Mouse (Mus musculus): ENCODE data around the gene Umad1. TPM values are rescaled to one million over a fixed set of nuclear protein-coding genes. Genes with fewer than 3 reads are reported as not detected.

Umad1 gene
- polyA plus RNA-seq, 2 experiments, result 10.7 to 16.6 TPM

- TF ChIP-seq POLR2A (IDR thresholded peaks at IDR 0.05; ENCODE audit: borderline replicate concordance, extremely low read depth, insufficient read depth, insufficient read length), result no peak
- Histone ChIP-seq H3K36me3 (ENCODE audit: control insufficient read depth, insufficient read depth, low read length) (0 out of 2 replicates have a peak, but pooled peaks cover 2% of the 10 kb centered on the region), H3K4me3 (replicated peaks; ENCODE audit: low read length) (no peak overlapping the region), H3K27ac (replicated peaks; ENCODE audit: low read depth, low read length) (no peak overlapping the region), H3K4me2 (replicated peaks; ENCODE audit: low read depth, low read length, severe bottlenecking) (no peak overlapping the region), H3K4me1 (ENCODE audit: control insufficient read depth, insufficient read depth, low read length) (no peaks in the 10 kb centered on the region; the same call in 1 of the 2 replicates), H3K9me3 (ENCODE audit: control insufficient read depth, low read length) (no peaks in the 10 kb centered on the region), H3K9ac (ENCODE audit: low read depth, low read length, severe bottlenecking) (no peak overlapping the region), H3K27me3 (ENCODE audit: control insufficient read depth, insufficient read depth, low read length) (no peaks in the 10 kb centered on the region)
- WGBS, result 76% methylated on average over 4 of the region's 4 CpGs
- no peak for DNase-seq (ENCODE audit: low spot score)
- no peak for ATAC-seq (ENCODE audit: low FRiP score, low read depth)
Observed at GRCm38 (mm10) chr6:8276431-8276830, 17.3 kb downstream of the Umad1 start.

- WGBS, result 83% methylated on average over 5 of the region's 5 CpGs
- no peaks in the 10 kb centered on the region for H3K9me3 ChIP-seq (ENCODE audit: control insufficient read depth, low read length)
- no peaks in the 10 kb centered on the region for H3K36me3 ChIP-seq (ENCODE audit: control insufficient read depth, insufficient read depth, low read length)
- H3K4me1 ChIP-seq (ENCODE audit: control insufficient read depth, insufficient read depth, low read length), result no peaks in the 10 kb centered on the region; the same call in 1 of the 2 replicates
- DNase-seq (ENCODE audit: low spot score), result no peak
- no peak overlapping the region for H3K9ac ChIP-seq (ENCODE audit: low read depth, low read length, severe bottlenecking)
- H3K27me3 ChIP-seq (ENCODE audit: control insufficient read depth, insufficient read depth, low read length), result no peaks in the 10 kb centered on the region
- no peak overlapping the region for H3K4me3 ChIP-seq (replicated peaks; ENCODE audit: low read length)
- H3K4me2 ChIP-seq (replicated peaks; ENCODE audit: low read depth, low read length, severe bottlenecking), result no peak overlapping the region
- no peak for ATAC-seq (ENCODE audit: low FRiP score, low read depth)
- no peak overlapping the region for H3K27ac ChIP-seq (replicated peaks; ENCODE audit: low read depth, low read length)
- TF ChIP-seq POLR2A (IDR thresholded peaks at IDR 0.05; ENCODE audit: borderline replicate concordance, extremely low read depth, insufficient read depth, insufficient read length), result no peak
Observed at GRCm38 (mm10) chr6:8278426-8279002, 19.4 kb downstream of the Umad1 start.

- H3K9ac ChIP-seq (ENCODE audit: low read depth, low read length, severe bottlenecking), result no peak overlapping the region
- H3K27ac ChIP-seq (replicated peaks; ENCODE audit: low read depth, low read length), result no peak overlapping the region
- H3K27me3 ChIP-seq (ENCODE audit: control insufficient read depth, insufficient read depth, low read length), result no peaks in the 10 kb centered on the region
- no peak overlapping the region for H3K4me3 ChIP-seq (replicated peaks; ENCODE audit: low read length)
- H3K4me1 ChIP-seq (ENCODE audit: control insufficient read depth, insufficient read depth, low read length), result no peaks in the 10 kb centered on the region
- ATAC-seq (ENCODE audit: low FRiP score, low read depth) (no peak), DNase-seq (ENCODE audit: low spot score) (no peak)
- TF ChIP-seq POLR2A (IDR thresholded peaks at IDR 0.05; ENCODE audit: borderline replicate concordance, extremely low read depth, insufficient read depth, insufficient read length), result no peak
- H3K9me3 ChIP-seq (ENCODE audit: control insufficient read depth, low read length), result no peaks in the 10 kb centered on the region
- 87% methylated on average over 4 of the region's 4 CpGs for WGBS
- H3K4me2 ChIP-seq (replicated peaks; ENCODE audit: low read depth, low read length, severe bottlenecking), result no peak overlapping the region
- H3K36me3 ChIP-seq (ENCODE audit: control insufficient read depth, insufficient read depth, low read length), result no peaks in the 10 kb centered on the region
Observed at GRCm38 (mm10) chr6:8283255-8283654, 24.2 kb downstream of the Umad1 start.

DNA sequence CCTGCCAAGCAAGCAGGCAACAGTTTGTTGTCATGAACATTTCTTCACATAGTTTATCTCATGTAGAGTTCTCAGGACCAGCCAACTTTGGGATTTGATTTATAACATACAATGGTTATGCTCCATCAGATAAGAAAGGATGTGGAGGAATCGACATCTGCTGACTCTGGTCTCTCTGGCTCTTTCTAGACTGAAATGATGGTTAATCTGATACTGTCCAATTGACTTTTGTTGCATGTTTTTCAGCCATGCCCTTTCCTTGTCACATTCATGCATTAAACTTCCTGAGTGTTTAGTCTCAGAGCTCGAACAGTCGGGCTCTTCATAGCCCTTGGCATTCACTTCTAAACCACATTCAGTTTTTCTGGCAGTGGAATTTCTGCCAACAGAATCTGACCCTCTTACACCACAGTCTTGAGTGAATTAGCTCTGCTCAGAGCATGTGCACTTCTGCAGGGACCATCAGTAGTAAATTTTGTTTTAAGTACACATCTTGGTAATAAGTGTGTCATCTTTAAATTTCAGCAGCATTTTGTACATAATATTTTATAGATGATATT, 26.4 kb downstream of the Umad1 start:
- no peak for ATAC-seq (ENCODE audit: low FRiP score, low read depth)
- Histone ChIP-seq H3K27me3 (ENCODE audit: control insufficient read depth, insufficient read depth, low read length) (no peaks in the 10 kb centered on the region), H3K36me3 (ENCODE audit: control insufficient read depth, insufficient read depth, low read length) (no peaks in the 10 kb centered on the region), H3K4me1 (ENCODE audit: control insufficient read depth, insufficient read depth, low read length) (no peaks in the 10 kb centered on the region), H3K9ac (ENCODE audit: low read depth, low read length, severe bottlenecking) (no peak overlapping the region), H3K27ac (replicated peaks; ENCODE audit: low read depth, low read length) (no peak overlapping the region), H3K4me2 (replicated peaks; ENCODE audit: low read depth, low read length, severe bottlenecking) (no peak overlapping the region), H3K9me3 (ENCODE audit: control insufficient read depth, low read length) (no peaks in the 10 kb centered on the region), H3K4me3 (replicated peaks; ENCODE audit: low read length) (no peak overlapping the region)
- no peak for TF ChIP-seq POLR2A (IDR thresholded peaks at IDR 0.05; ENCODE audit: borderline replicate concordance, extremely low read depth, insufficient read depth, insufficient read length)
- DNase-seq (ENCODE audit: low spot score), result no peak
- WGBS, result 70% methylated on average over 3 of the region's 3 CpGs

DNA sequence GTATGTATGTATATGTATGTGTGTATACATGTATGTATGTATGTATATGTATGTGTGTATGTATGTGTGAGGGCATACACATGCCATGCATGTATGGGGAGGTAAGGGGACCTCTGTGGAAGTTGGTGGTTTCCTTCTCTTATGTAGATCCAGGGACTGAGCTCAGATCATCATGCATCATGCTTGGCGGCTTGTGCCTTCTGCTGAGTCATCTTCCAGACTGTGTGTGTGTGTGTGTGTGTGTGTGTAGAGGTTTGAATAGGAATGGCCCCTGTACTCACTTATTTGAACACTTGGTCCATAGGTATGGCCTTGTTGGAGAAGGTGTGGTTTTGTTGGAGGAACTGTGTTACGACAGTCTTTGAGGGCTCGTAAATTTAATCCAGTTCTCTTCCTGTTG, 27.1 kb downstream of the Umad1 start:
- 90% methylated on average over 3 of the region's 3 CpGs for whole genome bisulfite sequencing
- no peak overlapping the region for H3K27ac ChIP-seq (replicated peaks; ENCODE audit: low read depth, low read length)
- H3K9me3 ChIP-seq (ENCODE audit: control insufficient read depth, low read length), result no peaks in the 10 kb centered on the region
- H3K27me3 ChIP-seq (ENCODE audit: control insufficient read depth, insufficient read depth, low read length), result no peaks in the 10 kb centered on the region
- H3K4me3 ChIP-seq (replicated peaks; ENCODE audit: low read length), result no peak overlapping the region
- no peak overlapping the region for H3K9ac ChIP-seq (ENCODE audit: low read depth, low read length, severe bottlenecking)
- ATAC-seq (ENCODE audit: low FRiP score, low read depth), result no peak
- no peak overlapping the region for H3K4me2 ChIP-seq (replicated peaks; ENCODE audit: low read depth, low read length, severe bottlenecking)
- no peak for TF ChIP-seq POLR2A (IDR thresholded peaks at IDR 0.05; ENCODE audit: borderline replicate concordance, extremely low read depth, insufficient read depth, insufficient read length)
- H3K36me3 ChIP-seq (ENCODE audit: control insufficient read depth, insufficient read depth, low read length), result no peaks in the 10 kb centered on the region
- no peak for DNase-seq (ENCODE audit: low spot score)
- no peaks in the 10 kb centered on the region for H3K4me1 ChIP-seq (ENCODE audit: control insufficient read depth, insufficient read depth, low read length)
